25 mouse cellular contexts compared by ENCODE assay signal in genomic region chr9:122786534-122786933, GRCm38 (mm10). TPM values are rescaled to one million over a fixed set of nuclear protein-coding genes. Genes with fewer than 3 reads are reported as not detected.
"Had no signal": no experiment of that assay in that cellular context is flagged by ENCODE, and none has a peak within 500 bp of the region (broad histone marks: within the 10 kb centered on the region; RNA-seq: fewer than 3 reads in every experiment).

No protein-coding gene starts in this region.

- H3K9me3 ChIP-seq: midbrain, embryonic 10.5 days; midbrain, embryonic 12.5 days; neural tube, embryonic 13.5 days; neural tube, embryonic 15.5 days; stomach, embryonic 15.5 days had no signal

- H3K4me1 ChIP-seq: midbrain, embryonic 10.5 days; midbrain, embryonic 12.5 days; neural tube, embryonic 13.5 days; neural tube, embryonic 15.5 days; stomach, embryonic 15.5 days had no signal

- H3K27ac ChIP-seq: midbrain, embryonic 10.5 days; midbrain, embryonic 12.5 days; neural tube, embryonic 13.5 days; neural tube, embryonic 15.5 days; stomach, embryonic 15.5 days; stomach, postnatal 0 days had no signal

- H3K4me2 ChIP-seq: lung, embryonic 14.5 days; midbrain, embryonic 12.5 days; neural tube, embryonic 13.5 days; neural tube, embryonic 15.5 days; stomach, embryonic 15.5 days had no signal

- DNase-seq: lung, adult 18-20 months; lung, embryonic 14.5 days; lung, postnatal 10 days; lung, postnatal 4 days; midbrain, embryonic 14.5 days; retina, postnatal 1 day; right cerebral cortex, adult 18-20 months; right cerebral cortex, postnatal 25 days; right cerebral cortex, postnatal 4 days; spleen, adult 18-20 months; thymus, adult 2 months; thymus, postnatal 25 days; thymus, postnatal 4 days had no signal

- H3K4me3 ChIP-seq: midbrain, embryonic 10.5 days; midbrain, embryonic 12.5 days; myocyte; neural tube, embryonic 13.5 days; neural tube, embryonic 15.5 days; stomach, embryonic 15.5 days had no signal

- H3K9ac ChIP-seq: lung, embryonic 14.5 days; midbrain, embryonic 12.5 days; neural tube, embryonic 13.5 days; neural tube, embryonic 15.5 days; stomach, embryonic 15.5 days had no signal

- H3K27me3 ChIP-seq: midbrain, embryonic 12.5 days; neural tube, embryonic 13.5 days; neural tube, embryonic 15.5 days; stomach, embryonic 15.5 days had no signal

- H3K36me3 ChIP-seq: midbrain, embryonic 10.5 days; midbrain, embryonic 12.5 days; neural tube, embryonic 13.5 days; neural tube, embryonic 15.5 days; stomach, embryonic 15.5 days had no signal

- ATAC-seq: midbrain, embryonic 16.5 days had no signal

RNA-seq across cellular contexts. Expression of gene Topaz1, which starts 39.4 kb away (rescaled TPM):
- polyA plus RNA-seq: lung, embryonic 14.5 days; lung, embryonic 16.5 days; midbrain, embryonic 10.5 days; midbrain, embryonic 12.5 days; midbrain, embryonic 14.5 days; midbrain, embryonic 16.5 days; myocyte; neural tube, embryonic 11.5 days; neural tube, embryonic 13.5 days; neural tube, embryonic 15.5 days; small intestine, adult 2 months; stomach, embryonic 15.5 days; stomach, postnatal 0 days; thymus, adult 2 months had no signal

RNA-seq across cellular contexts. Expression of gene Gm35549, which starts 57.3 kb away (rescaled TPM):
- polyA plus RNA-seq: midbrain, embryonic 10.5 days; midbrain, embryonic 16.5 days; neural tube, embryonic 13.5 days; small intestine, adult 2 months; thymus, adult 2 months; urinary bladder, adult 2 months had no signal
